Mouse (Mus musculus) CH12.LX (cell line): ENCODE results near the gene Lrmda. TPM values are rescaled to one million over a fixed set of nuclear protein-coding genes. Genes with fewer than 3 reads are reported as not detected.

Source experiments
- DNase-seq: peaks from one replicate; pipeline ENCODE4 v3.0.0-alpha.2; 2013; ENCODE audit errors: extremely low read depth
- H3K27ac ChIP-seq: 2 replicates; pipeline ENCODE4 v1.5.1; 2012; ENCODE audit warnings: low read depth, mild to moderate bottlenecking, control low read depth, moderate library complexity; ENCODE audit not compliant: insufficient read depth
- H3K27me3 ChIP-seq: replicated peaks from 2 replicates; pipeline ENCODE3; 2012; ENCODE audit warnings: inconsistent platforms
- H3K36me3 ChIP-seq, 2 experiments: replicated peaks in 1 of 2; 2 replicates each; pipeline versions ENCODE3 to v1.6.1; 2012; ENCODE audit warnings: inconsistent platforms in 1 of 2, low read length in 1 of 2, mild to moderate bottlenecking in 1 of 2, mixed read lengths in 1 of 2, moderate library complexity in 1 of 2; ENCODE audit not compliant: control insufficient read depth in 1 of 2, insufficient read depth in 1 of 2
- H3K4me1 ChIP-seq, 2 experiments: 2 replicates each; pipeline ENCODE4 v1.6.1; 2012; ENCODE audit warnings: inconsistent platforms in 1 of 2, moderate library complexity in 1 of 2; ENCODE audit not compliant: insufficient read depth in 2 of 2, control insufficient read depth in 1 of 2
- H3K4me2 ChIP-seq: 2 replicates; pipeline ENCODE4 v1.6.1; 2012; ENCODE audit warnings: low read depth, mild to moderate bottlenecking, control low read depth; ENCODE audit not compliant: poor library complexity, insufficient read depth, severe bottlenecking
- H3K4me3 ChIP-seq, 3 experiments: fragments of 150-350 bp in 1 of 3; sonication (generic) in 1 of 3; replicated peaks in 1 of 3; 2 replicates each; pipeline versions ENCODE3 to v1.5.1; 2011 to 2012; ENCODE audit warnings: low read depth in 2 of 3, low read length in 2 of 3, mild to moderate bottlenecking in 2 of 3, moderate library complexity in 2 of 3, control low read depth in 1 of 3, improper control_type of control experiment in 1 of 3, inconsistent platforms in 1 of 3, mixed read lengths in 1 of 3; ENCODE audit not compliant: poor library complexity in 1 of 3
- H3K79me2 ChIP-seq: replicated peaks from 2 replicates; pipeline ENCODE4 v1.6.1; 2012; ENCODE audit warnings: mild to moderate bottlenecking, moderate library complexity; ENCODE audit not compliant: control insufficient read depth, poor library complexity, insufficient read depth, severe bottlenecking; ENCODE audit errors: extremely low read depth
- H3K9ac ChIP-seq: 2 replicates; pipeline ENCODE4 v1.6.1; 2012; ENCODE audit warnings: low read depth, mild to moderate bottlenecking, control low read depth, moderate library complexity; ENCODE audit not compliant: insufficient read depth
- H3K9me3 ChIP-seq: replicated peaks from 2 replicates; pipeline ENCODE3; 2012; ENCODE audit warnings: low read length, inconsistent platforms, mixed read lengths
- BHLHE40 ChIP-seq: IDR thresholded peaks from 2 replicates; pipeline ENCODE4 v1.6.1; 2011; ENCODE audit warnings: mild to moderate bottlenecking, low read depth, low read length, improper control_type of control experiment
- CHD1 ChIP-seq: IDR thresholded peaks from 2 replicates; pipeline ENCODE4 v1.6.1; 2012; ENCODE audit warnings: low read depth, low read length, improper control_type of control experiment, inconsistent platforms
- CHD2 ChIP-seq: IDR thresholded peaks from 2 replicates; pipeline ENCODE4 v1.6.1; 2011; ENCODE audit warnings: low read length, improper control_type of control experiment
- CTCF ChIP-seq, 2 experiments: IDR thresholded peaks in 1 of 2; conservative IDR thresholded peaks in 1 of 2; 2 replicates each; pipeline ENCODE4 v1.5.1; 2011 to 2012; ENCODE audit warnings: low read depth in 2 of 2, low read length in 2 of 2, improper control_type of control experiment in 1 of 2, inconsistent platforms in 1 of 2, mild to moderate bottlenecking in 1 of 2, moderate library complexity in 1 of 2
- EP300 ChIP-seq: IDR thresholded peaks from 2 replicates; pipeline ENCODE4 v1.6.1; 2011; ENCODE audit warnings: low read length, improper control_type of control experiment
- GABPA ChIP-seq: IDR thresholded peaks from 2 replicates; pipeline ENCODE4 v1.6.1; 2012; ENCODE audit warnings: low read depth, low read length, improper control_type of control experiment, inconsistent platforms; ENCODE audit not compliant: insufficient replicate concordance
- IRF4 ChIP-seq: IDR thresholded peaks from 2 replicates; pipeline ENCODE4 v1.6.1; 2014; ENCODE audit warnings: low read depth, mild to moderate bottlenecking, inconsistent platforms, low read length, improper control_type of control experiment
- KAT2A ChIP-seq: IDR thresholded peaks from 2 replicates; pipeline ENCODE4 v1.6.1; 2012; ENCODE audit warnings: low read length, improper control_type of control experiment, inconsistent platforms; ENCODE audit not compliant: insufficient replicate concordance
- MAFK ChIP-seq: IDR thresholded peaks from 2 replicates; pipeline ENCODE4 v1.6.1; 2011; ENCODE audit warnings: low read length, improper control_type of control experiment; ENCODE audit not compliant: insufficient replicate concordance
- MAX ChIP-seq: IDR thresholded peaks from 2 replicates; pipeline ENCODE4 v1.6.1; 2011; ENCODE audit warnings: low read length, improper control_type of control experiment
- MAZ ChIP-seq: IDR thresholded peaks from 2 replicates; pipeline ENCODE4 v1.6.1; 2012; ENCODE audit warnings: low read depth, mild to moderate bottlenecking, inconsistent platforms, low read length, improper control_type of control experiment, moderate library complexity
- NELFE ChIP-seq: IDR thresholded peaks from 2 replicates; pipeline ENCODE4 v1.6.1; 2011; ENCODE audit warnings: low read depth, low read length, improper control_type of control experiment
- NRF1 ChIP-seq: IDR thresholded peaks from 2 replicates; pipeline ENCODE4 v1.6.1; 2014; ENCODE audit warnings: low read depth, mild to moderate bottlenecking, inconsistent platforms, low read length, improper control_type of control experiment, moderate library complexity
- PAX5 ChIP-seq: IDR thresholded peaks from 2 replicates; pipeline ENCODE4 v1.6.1; 2012; ENCODE audit warnings: low read length, inconsistent platforms, mixed read lengths
- POLR2AphosphoS2 ChIP-seq: IDR thresholded peaks from 2 replicates; pipeline ENCODE4 v1.6.1; 2011; ENCODE audit warnings: low read depth, low read length, improper control_type of control experiment
- RAD21 ChIP-seq: IDR thresholded peaks from 2 replicates; pipeline ENCODE4 v1.6.1; 2011; ENCODE audit warnings: low read depth, mild to moderate bottlenecking, low read length, improper control_type of control experiment, moderate library complexity
- RCOR1 ChIP-seq: conservative IDR thresholded peaks from 2 replicates; pipeline ENCODE4 v1.6.1; 2012; ENCODE audit warnings: low read depth, mild to moderate bottlenecking, inconsistent platforms, low read length, improper control_type of control experiment
- SIN3A ChIP-seq: IDR thresholded peaks from 2 replicates; pipeline ENCODE4 v1.6.1; 2012; ENCODE audit warnings: low read length, improper control_type of control experiment, inconsistent platforms
- TBP ChIP-seq: conservative IDR thresholded peaks from 2 replicates; pipeline ENCODE4 v1.6.1; 2011; ENCODE audit warnings: low read depth, low read length, improper control_type of control experiment
- UBTF ChIP-seq: IDR thresholded peaks from 2 replicates; pipeline ENCODE4 v1.6.1; 2012; ENCODE audit warnings: low read depth, mild to moderate bottlenecking, inconsistent platforms, low read length, improper control_type of control experiment, moderate library complexity
- USF2 ChIP-seq: conservative IDR thresholded peaks from 2 replicates; pipeline ENCODE4 v1.6.1; 2011; ENCODE audit warnings: low read depth, low read length, improper control_type of control experiment
- ZKSCAN1 ChIP-seq: IDR thresholded peaks from 2 replicates; pipeline ENCODE4 v1.6.1; 2012; ENCODE audit warnings: low read depth, inconsistent platforms, low read length, improper control_type of control experiment, borderline replicate concordance
- ZMIZ1 ChIP-seq: IDR thresholded peaks from 2 replicates; pipeline ENCODE4 v1.6.1; 2012; ENCODE audit warnings: low read depth, mild to moderate bottlenecking, inconsistent platforms, low read length, improper control_type of control experiment
- ZNF384 ChIP-seq: IDR thresholded peaks from 2 replicates; pipeline ENCODE4 v1.6.1; 2012; ENCODE audit warnings: low read depth, low read length, improper control_type of control experiment, inconsistent platforms
- dilution Hi-C: fragments of 300-500 bp; cut with MboI; formaldehyde crosslinking; loops from 2 replicates; pipeline ENCODE4 v1.14.3; 2020; ENCODE audit warnings: low sequenced_read_pairs; ENCODE audit not compliant: extremely low pct_unique_long_range_greater_than_20kb, extremely low pct_ligation_motif_present
- in situ Hi-C: fragments of 300-500 bp; cut with MboI; formaldehyde crosslinking; loops from 3 replicates; pipeline ENCODE4 v1.14.3; 2019; ENCODE audit warnings: low sequenced_read_pairs, low pct_ligation_motif_present, low pct_unique_long_range_greater_than_20kb, mixed read lengths
- polyA plus RNA-seq: library from polyadenylated mRNA; unstranded; fragments of >175 nt; gene quantifications from 2 replicates; pipeline ENCODE4 v1.2.1, GENCODE M21; 2012; ENCODE audit warnings: low read depth; ENCODE audit not compliant: insufficient read length
- total RNA-seq, 2 experiments: library from RNA; depleted of rRNA; stranded (reverse); fragments of 300-350 nt in 1 of 2; fragments of >200 nt in 1 of 2; gene quantifications; 2 replicates each; pipeline ENCODE4 v1.2.3; 2012 to 2014

Lrmda gene
- total and polyA plus RNA-seq, 3 experiments, result 0.89 to 3.7 (median 1.9) TPM

- Histone ChIP-seq H3K4me3 (no peak overlapping the region), H3K27me3 (no peaks in the 10 kb centered on the region), H3K9ac (no peak overlapping the region), H3K4me2 (no peak overlapping the region), H3K4me1 (peaks cover 0 to 5% of the 10 kb centered on the region in 2 experiments; a peak in 2 of 4 replicates), H3K36me3 (peaks cover 0 to 5% of the 10 kb centered on the region in 2 experiments), H3K27ac (no peak overlapping the region), H3K79me2 (no peaks in the 10 kb centered on the region), H3K9me3 (peaks cover 5% of the 10 kb centered on the region)
- in situ Hi-C loops (no loop called here), dilution Hi-C loops (no loop called here)
- TF ChIP-seq BHLHE40 (no peak), POLR2AphosphoS2 (no peak), TBP (no peak), SIN3A (no peak), MAX (no peak), UBTF (no peak), IRF4 (no peak), NRF1 (no peak), ZNF384 (no peak), MAFK (no peak), MAZ (no peak), RCOR1 (no peak), NELFE (no peak), RAD21 (no peak), KAT2A (no peak), USF2 (no peak), ZKSCAN1 (no peak), CTCF (conservative IDR thresholded peaks at IDR 0.05 in 1 of 2, IDR thresholded peaks at IDR 0.05 in 1 of 2; ENCODE audit: low read depth in 2 of 2, low read length in 2 of 2) (no peak), GABPA (no peak), CHD1 (no peak)
- no peak for DNase-seq
These were observed 64.4 kb downstream of the Lrmda start for GRCm38 (mm10) chr14:22083931-22084330.

- peaks cover 3 to 15% of the 10 kb centered on the region in 2 experiments; a peak in 2 of 4 replicates for H3K4me1 ChIP-seq
- TF ChIP-seq KAT2A (no peak), NRF1 (no peak), PAX5 (no peak), RCOR1 (no peak), CHD2 (no peak), ZMIZ1 (no peak), NELFE (no peak), ZNF384 (no peak), CTCF (conservative IDR thresholded peaks at IDR 0.05 in 1 of 2, IDR thresholded peaks at IDR 0.05 in 1 of 2; ENCODE audit: low read depth in 2 of 2, low read length in 2 of 2) (no peak), EP300 (no peak), BHLHE40 (no peak), IRF4 (no peak), UBTF (no peak), POLR2AphosphoS2 (no peak)
- TF ChIP-seq, all 38 proteins: peak for 0
- in situ Hi-C loops, result no loop called here
- no peak overlapping the region for H3K4me2 ChIP-seq
- no peak overlapping the region for H3K27ac ChIP-seq
- no peak for DNase-seq
- H3K9ac ChIP-seq, result no peak overlapping the region
- dilution Hi-C loops, result no loop called here
- no peaks in the 10 kb centered on the region for H3K27me3 ChIP-seq
- H3K79me2 ChIP-seq, result no peaks in the 10 kb centered on the region
- H3K9me3 ChIP-seq, result peaks cover 5% of the 10 kb centered on the region
- H3K4me3 ChIP-seq, result no peak overlapping the region
- H3K36me3 ChIP-seq, result peaks cover 0 to 5% of the 10 kb centered on the region in 2 experiments
These were observed 65.9 kb downstream of the Lrmda start for GRCm38 (mm10) chr14:22085411-22085810.
